In genomic region chr6:125131302-125132156, GRCm38 (mm10) we compare ENCODE assay signal across 7 mouse cellular contexts. TPM values are rescaled to one million over a fixed set of nuclear protein-coding genes. Genes with fewer than 3 reads are reported as not detected.
DNase-seq lines count a peak whose midpoint lies in the region; ATAC-seq and TF ChIP-seq lines count a peak whose summit lies in the region.

Gene Nop2 (plus strand): TSS chr6:125131909.

- H3K9ac ChIP-seq in intestine, postnatal 0 days (ENCODE audit: low read depth, low read length) = peak within 1 kb of the TSS; percentile 80
- peak within 1 kb of the TSS; percentile 77 for H3K9ac ChIP-seq in limb, embryonic 12.5 days (replicated peaks)
- peak within 1 kb of the TSS; percentile 68 for H3K9ac ChIP-seq in midbrain, embryonic 15.5 days

- no peaks in the 10 kb centered on the region for H3K27me3 ChIP-seq in intestine, postnatal 0 days (replicated peaks; ENCODE audit: control insufficient read depth, insufficient read depth, low read length)
- H3K27me3 ChIP-seq in limb, embryonic 12.5 days = no peaks in the 10 kb centered on the region
- H3K27me3 ChIP-seq in midbrain, embryonic 15.5 days (replicated peaks) = no peaks in the 10 kb centered on the region
- no peaks in the 10 kb centered on the region for H3K27me3 ChIP-seq in spleen, adult 2 months (ENCODE audit: control insufficient read depth, insufficient read depth, low read length)

- peaks cover 64% of the 10 kb centered on the region for H3K36me3 ChIP-seq in intestine, postnatal 0 days (ENCODE audit: control insufficient read depth, insufficient read depth)
- peaks cover 72% of the 10 kb centered on the region for H3K36me3 ChIP-seq in limb, embryonic 12.5 days
- H3K36me3 ChIP-seq in midbrain, embryonic 15.5 days (replicated peaks) = peaks cover 44% of the 10 kb centered on the region
- H3K36me3 ChIP-seq in spleen, adult 2 months (ENCODE audit: control insufficient read depth, insufficient read depth, low read length) = peaks cover 32% of the 10 kb centered on the region

- no peaks in the 10 kb centered on the region for H3K9me3 ChIP-seq in intestine, postnatal 0 days (ENCODE audit: control insufficient read depth)
- H3K9me3 ChIP-seq in limb, embryonic 12.5 days = no peaks in the 10 kb centered on the region
- H3K9me3 ChIP-seq in midbrain, embryonic 15.5 days = no peaks in the 10 kb centered on the region

- peak within 1 kb of the TSS; percentile 88 for H3K27ac ChIP-seq in intestine, postnatal 0 days (ENCODE audit: low read depth, low read length)
- H3K27ac ChIP-seq in limb, embryonic 12.5 days = peak within 1 kb of the TSS; percentile 90
- peak within 1 kb of the TSS; percentile 87 for H3K27ac ChIP-seq in midbrain, embryonic 15.5 days
- peak within 1 kb of the TSS; percentile 81 for H3K27ac ChIP-seq in spleen, adult 2 months (ENCODE audit: insufficient read depth, low read length)

- under 1% methylated on average over 64 of the region's 66 CpGs for WGBS in intestine, postnatal 0 days
- WGBS in limb, embryonic 12.5 days = under 1% methylated on average over 66 of the region's 66 CpGs
- under 1% methylated on average over 66 of the region's 66 CpGs for WGBS in midbrain, embryonic 15.5 days
- under 1% methylated on average over 66 of the region's 66 CpGs for WGBS in spleen, adult 2 months

- peak; percentile 92 for DNase-seq in adrenal gland, postnatal 10 days
- DNase-seq in embryo, embryonic 9.5 days (ENCODE audit: extremely low spot score) = peak; percentile 94
- DNase-seq in gonadal fat pad, adult 2 months (ENCODE audit: low read depth) = no peak
- peak; percentile 85 for DNase-seq in spleen, adult 2 months (ENCODE audit: low read depth in 1 of 2, low spot score in 2 of 2)

- no peak for TF ChIP-seq CTCF in intestine, postnatal 0 days (IDR thresholded peaks at IDR 0.05; ENCODE audit: low read depth)
- no peak for TF ChIP-seq CTCF in spleen, adult 2 months (IDR thresholded peaks at IDR 0.05; ENCODE audit: extremely low read depth, insufficient read depth, insufficient read length, insufficient replicate concordance)

- no peaks in the 10 kb centered on the region for H3K4me1 ChIP-seq in intestine, postnatal 0 days (replicated peaks; ENCODE audit: control insufficient read depth, insufficient read depth, low read length)
- peaks cover 12% of the 10 kb centered on the region for H3K4me1 ChIP-seq in limb, embryonic 12.5 days (replicated peaks)
- H3K4me1 ChIP-seq in midbrain, embryonic 15.5 days = peaks cover 16% of the 10 kb centered on the region
- peaks cover 5% of the 10 kb centered on the region for H3K4me1 ChIP-seq in spleen, adult 2 months (ENCODE audit: control insufficient read depth, insufficient read depth, insufficient read length)

- TF ChIP-seq POLR2A in spleen, adult 2 months (IDR thresholded peaks at IDR 0.05; ENCODE audit: low read depth, low read length) = peak; percentile 72

- H3K4me3 ChIP-seq in intestine, postnatal 0 days (ENCODE audit: low read depth, low read length) = peak within 1 kb of the TSS; percentile 83
- peak within 1 kb of the TSS; percentile 88 for H3K4me3 ChIP-seq in limb, embryonic 12.5 days (replicated peaks)
- H3K4me3 ChIP-seq in midbrain, embryonic 15.5 days = peak within 1 kb of the TSS; percentile 67
- peak within 1 kb of the TSS; percentile 94 for H3K4me3 ChIP-seq in spleen, adult 2 months (ENCODE audit: extremely low read depth, insufficient read depth, insufficient read length)

- peak; percentile 94 for ATAC-seq in intestine, postnatal 0 days
- peak; percentile 91 for ATAC-seq in limb, embryonic 12.5 days (ENCODE audit: insufficient number of reproducible peaks, insufficient read depth, low FRiP score, low TSS enrichment, low read depth)
- ATAC-seq in midbrain, embryonic 15.5 days (replicated peaks) = peak; percentile 94

- H3K4me2 ChIP-seq in intestine, postnatal 0 days (replicated peaks; ENCODE audit: low read depth) = peak within 1 kb of the TSS; percentile 95
- peak within 1 kb of the TSS; percentile 90 for H3K4me2 ChIP-seq in limb, embryonic 12.5 days
- H3K4me2 ChIP-seq in midbrain, embryonic 15.5 days = peak within 1 kb of the TSS; percentile 67

RNA-seq across cellular contexts. Expression of gene Nop2, which starts in this region (rescaled TPM):
- total RNA-seq in adrenal gland, postnatal 10 days (2021) = 10 to 100 TPM; 36.7 to 42.2 TPM
- polyA plus RNA-seq in gonadal fat pad, adult 2 months (2012; rRNA removed) = 13.3 and 14.0 TPM in 2 replicates
- polyA plus RNA-seq in intestine, postnatal 0 days (2015; fragmentation: Nextera tagmentation; extraction: Ambion mirVana) = 21.9 and 22.6 TPM in 2 replicates
- 65.8 and 72.6 TPM in 2 replicates for polyA plus RNA-seq in limb, embryonic 12.5 days (2016; fragmentation: Nextera tagmentation; extraction: Ambion mirVana)
- 48.4 and 49.1 TPM in 2 replicates for polyA plus RNA-seq in midbrain, embryonic 15.5 days (2015; fragmentation: Nextera tagmentation; extraction: Ambion mirVana)
- 14.0 and 16.2 TPM in 2 replicates for polyA plus RNA-seq in spleen, adult 2 months (2012; rRNA removed)
